Mouse (Mus musculus): ENCODE results near the gene Pef1.

The Pef1 gene

GRCm38 (mm10) chr4:130095137-130095536, 7.2 kb upstream of the Pef1 start:
- DNase-seq (ENCODE audit: low spot score) = no peak

GRCm38 (mm10) chr4:130101183-130101582, 1.2 kb upstream of the Pef1 start:
- DNase-seq (ENCODE audit: low spot score) = no peak

DNA sequence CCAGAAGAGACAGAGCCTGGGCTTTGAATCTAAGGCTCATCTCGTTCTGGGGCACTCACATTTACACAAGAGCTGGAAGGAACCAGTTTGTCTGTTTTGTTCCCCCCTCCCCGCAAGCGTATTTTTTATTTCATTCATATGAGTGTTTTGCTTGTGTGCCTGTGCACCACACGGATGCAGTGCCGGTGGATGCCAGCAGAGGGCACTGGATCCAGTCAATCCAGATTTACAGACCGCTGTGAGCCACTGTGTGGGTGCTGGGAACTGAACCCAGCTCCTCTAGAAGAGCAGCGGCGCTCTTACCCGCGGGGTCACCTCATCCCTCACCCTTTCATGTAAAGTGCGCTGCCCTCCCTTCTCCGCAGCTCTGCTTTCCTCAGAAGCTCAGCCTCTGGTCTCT, 1.3 kb downstream of the Pef1 start:
- DNase-seq (ENCODE audit: low spot score) = no peak

DNA sequence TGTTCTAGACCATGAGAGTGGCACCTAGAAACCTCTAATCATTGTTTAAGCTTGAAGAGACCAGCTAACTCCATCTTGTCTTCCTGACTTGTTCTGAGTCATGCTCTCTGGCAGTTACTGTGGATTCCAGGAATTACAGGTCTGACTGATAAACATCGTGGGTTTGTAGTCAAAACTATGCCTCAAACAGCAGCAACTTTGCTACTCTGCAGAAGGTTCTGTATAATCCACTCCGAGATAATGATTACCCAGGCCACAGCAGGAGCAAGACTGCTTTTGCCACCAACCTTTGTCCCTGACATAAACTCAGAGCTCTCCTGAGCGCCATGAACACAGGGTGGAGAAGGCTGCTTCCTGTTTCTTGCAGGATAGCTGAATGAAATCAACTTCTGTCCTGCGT, 2.2 kb downstream of the Pef1 start:
- peak; percentile 48 for DNase-seq (ENCODE audit: low spot score)

DNA sequence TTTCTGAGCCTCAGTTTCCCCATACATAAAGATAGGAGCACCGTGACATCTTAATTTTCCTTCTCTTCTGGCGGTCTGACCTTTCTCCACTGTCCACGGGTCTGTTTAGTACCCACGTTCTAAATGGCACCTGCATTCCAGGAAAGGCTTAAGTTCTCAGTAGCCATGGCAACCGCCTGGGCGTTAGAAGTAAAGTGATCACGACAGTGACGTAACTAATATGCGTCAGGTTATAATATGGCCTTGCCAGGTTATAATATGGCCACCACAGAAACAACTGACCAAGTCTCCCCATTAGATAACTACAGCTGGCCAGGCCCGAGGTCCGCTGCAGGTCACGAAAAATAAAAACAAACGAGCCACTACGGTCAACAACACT, 4.7 kb downstream of the Pef1 start:
- DNase-seq (ENCODE audit: low spot score) = no peak

GRCm38 (mm10) chr4:130107444-130108131, 5.2 kb downstream of the Pef1 start:
- DNase-seq (ENCODE audit: low spot score) = peak; percentile 100

- DNase-seq (ENCODE audit: low spot score) = peak; percentile 80
Measured at GRCm38 (mm10) chr4:130108929-130109328, 6.6 kb downstream of the Pef1 start.

GRCm38 (mm10) chr4:130109666-130110065, 7.3 kb downstream of the Pef1 start:
- DNase-seq (ENCODE audit: low spot score) = no peak

- DNase-seq (ENCODE audit: low spot score) = no peak
Measured at GRCm38 (mm10) chr4:130110091-130110490, 7.7 kb downstream of the Pef1 start.

DNA sequence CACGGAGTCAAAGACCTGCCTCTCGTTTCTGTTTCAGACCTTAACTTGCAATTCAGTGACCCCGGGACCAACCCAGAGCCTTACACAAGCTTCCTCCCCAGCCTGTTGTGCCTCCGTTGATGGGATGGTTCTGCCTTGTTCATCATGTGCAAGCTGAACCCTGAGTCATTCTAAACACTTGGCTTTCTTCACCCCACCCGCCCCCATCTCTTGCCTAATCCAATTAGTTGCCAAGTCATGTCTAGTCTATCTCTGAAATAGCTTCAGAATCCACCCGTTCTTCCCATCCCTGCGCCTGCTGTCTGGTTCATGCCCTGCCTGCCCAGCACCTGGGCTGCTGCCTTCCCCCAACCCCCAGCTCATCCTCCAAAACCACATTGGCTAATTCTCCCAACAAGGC, 9.9 kb downstream of the Pef1 start:
- peak; percentile 91 for DNase-seq (ENCODE audit: low spot score)

GRCm38 (mm10) chr4:130112732-130113131, 10.4 kb downstream of the Pef1 start:
- no peak for DNase-seq (ENCODE audit: low spot score)

- DNase-seq (ENCODE audit: low spot score) = no peak
Measured at GRCm38 (mm10) chr4:130120752-130121151, 18.4 kb downstream of the Pef1 start.

DNA sequence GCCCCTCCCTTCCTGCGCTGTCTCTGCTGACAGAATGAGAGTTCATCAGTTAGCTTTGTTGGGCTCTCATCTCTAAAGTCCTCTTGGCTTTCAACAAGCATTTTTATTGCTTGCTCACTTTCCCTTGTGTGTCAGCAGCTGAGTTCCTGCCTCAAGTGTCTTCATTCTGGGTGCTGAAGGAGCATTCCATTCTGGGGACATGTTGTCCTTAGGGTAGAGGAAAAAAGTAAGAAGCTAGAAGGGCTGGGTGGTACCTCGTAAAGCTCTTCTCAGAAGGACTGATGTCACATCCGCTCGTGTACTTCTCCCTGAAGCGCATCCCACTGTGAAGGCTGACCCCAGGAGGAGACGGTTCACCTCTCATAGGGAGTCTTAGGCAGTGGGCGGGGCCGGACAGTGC, 19.2 kb downstream of the Pef1 start:
- DNase-seq (ENCODE audit: low spot score) = no peak

DNA sequence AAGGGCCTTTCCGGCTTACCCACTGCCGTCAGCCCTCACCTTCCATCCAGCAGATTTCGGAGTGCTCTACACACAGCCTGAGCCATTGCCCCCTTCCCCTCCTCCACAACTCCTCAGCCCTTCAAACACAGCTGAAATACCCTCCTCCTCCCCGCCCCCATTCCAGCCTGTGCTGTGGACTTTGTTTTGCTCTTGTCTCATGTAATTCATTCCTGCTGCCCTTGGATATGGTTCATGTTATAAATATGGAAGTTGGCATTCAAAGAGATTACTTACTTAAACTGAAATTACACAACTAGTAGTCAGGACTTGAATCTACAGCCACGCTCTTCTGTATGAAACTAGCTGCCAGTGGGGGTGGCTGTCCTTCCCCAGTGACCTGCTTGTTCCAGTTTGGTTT, 20.7 kb downstream of the Pef1 start:
- DNase-seq (ENCODE audit: low spot score) = peak; percentile 59

GRCm38 (mm10) chr4:130124110-130124509, 21.8 kb downstream of the Pef1 start:
- DNase-seq (ENCODE audit: low spot score) = no peak

DNA sequence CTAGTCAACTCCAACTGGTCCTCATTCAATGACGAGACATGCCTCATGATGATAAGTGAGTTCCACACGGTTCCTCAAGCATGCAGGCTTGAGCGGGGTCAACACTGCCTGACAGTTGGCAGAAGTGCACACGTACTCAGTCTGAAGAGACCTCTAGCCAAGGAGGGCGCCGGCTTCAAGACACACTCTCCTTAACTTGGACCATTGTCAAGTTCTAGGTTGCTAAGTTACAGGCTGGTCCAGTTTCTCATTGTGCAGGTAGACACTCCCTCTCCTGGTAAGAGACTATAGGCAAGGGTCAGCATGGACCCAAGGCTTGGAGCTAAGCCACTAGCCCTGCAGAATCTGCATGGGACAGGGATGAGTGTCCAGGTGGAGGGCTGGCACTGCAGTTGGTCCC, 22.8 kb downstream of the Pef1 start:
- no peak for DNase-seq (ENCODE audit: low spot score)

DNA sequence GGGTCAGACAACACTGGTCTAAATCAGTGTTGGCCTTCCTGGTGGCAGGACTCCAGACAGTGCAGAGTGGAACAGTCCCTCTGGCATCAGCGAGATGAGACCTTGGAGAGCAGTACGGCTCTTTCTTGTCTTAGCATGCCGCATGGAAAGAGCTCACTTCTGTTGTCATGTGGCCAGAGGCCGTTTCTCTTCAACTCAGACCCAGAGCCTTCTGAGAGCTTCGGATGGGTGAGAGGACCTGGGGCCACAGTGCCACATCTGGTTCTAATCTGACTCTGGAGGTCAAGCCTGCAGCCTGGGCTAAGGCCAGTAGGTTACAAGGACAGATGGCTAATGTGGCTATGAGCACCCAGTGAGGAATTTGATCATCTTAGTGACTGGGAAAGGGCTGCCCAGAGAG, 23.6 kb downstream of the Pef1 start:
- peak; percentile 78 for DNase-seq (ENCODE audit: low spot score)

GRCm38 (mm10) chr4:130128907-130129306, 26.5 kb downstream of the Pef1 start:
- DNase-seq (ENCODE audit: low spot score) = no peak

DNA sequence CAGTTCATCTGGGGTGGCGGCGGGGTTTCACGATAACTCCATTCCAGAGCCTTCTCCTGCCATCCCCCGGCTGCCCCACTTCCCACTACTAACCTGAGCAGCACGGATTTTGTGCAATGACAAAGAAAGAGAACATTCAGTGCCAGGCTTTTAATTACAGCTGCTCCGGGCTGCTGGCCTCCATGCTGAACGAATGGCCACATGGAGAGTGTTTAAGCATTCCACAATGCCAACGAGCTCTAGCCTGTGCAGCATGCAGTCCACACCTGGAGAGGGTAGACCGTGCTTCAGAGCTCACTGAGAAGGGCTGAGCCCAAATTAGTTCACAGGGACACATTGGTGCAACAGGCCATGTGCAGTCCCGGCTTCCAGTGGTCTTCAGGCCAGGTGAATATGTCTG, 27.7 kb downstream of the Pef1 start:
- DNase-seq (ENCODE audit: low spot score) = no peak

DNA sequence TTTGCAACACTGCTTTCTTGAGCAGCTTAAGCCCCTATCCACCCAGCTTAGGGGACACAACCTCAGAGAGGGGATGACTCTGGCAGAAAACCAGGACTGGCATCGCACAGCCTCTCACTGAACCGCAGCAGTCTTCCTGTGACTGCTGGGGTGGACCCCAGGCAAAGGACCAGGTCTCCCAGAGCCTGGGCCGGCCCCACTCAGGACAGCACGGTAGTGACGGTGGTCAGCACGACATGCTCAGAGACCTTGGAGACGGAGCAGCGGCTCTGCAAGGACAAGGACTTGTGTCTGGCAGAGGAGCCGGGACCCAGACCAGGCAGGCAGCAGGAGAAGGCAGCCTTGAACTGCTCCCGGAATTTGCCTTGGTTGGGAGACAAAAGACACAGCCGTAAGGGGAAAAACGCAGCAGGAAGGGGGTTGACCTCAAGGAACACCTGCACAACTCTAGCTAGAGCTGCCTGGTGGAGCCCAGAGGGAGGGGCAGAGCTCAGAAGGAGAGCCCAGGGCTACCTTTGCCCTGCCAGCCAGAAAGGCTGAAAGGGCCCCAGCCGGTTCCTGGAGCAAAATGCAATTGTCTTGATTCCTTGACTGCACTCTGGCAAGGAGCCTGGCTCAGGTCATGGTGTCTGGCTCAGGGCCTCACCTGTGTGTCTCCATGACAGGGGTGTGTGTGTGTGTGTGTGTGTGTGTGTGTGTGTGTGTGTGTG, 28.4 kb downstream of the Pef1 start:
- no peak for DNase-seq (ENCODE audit: low spot score)

GRCm38 (mm10) chr4:130131448-130132105, 29.2 kb downstream of the Pef1 start:
- peak; percentile 84 for DNase-seq (ENCODE audit: low spot score)

DNA sequence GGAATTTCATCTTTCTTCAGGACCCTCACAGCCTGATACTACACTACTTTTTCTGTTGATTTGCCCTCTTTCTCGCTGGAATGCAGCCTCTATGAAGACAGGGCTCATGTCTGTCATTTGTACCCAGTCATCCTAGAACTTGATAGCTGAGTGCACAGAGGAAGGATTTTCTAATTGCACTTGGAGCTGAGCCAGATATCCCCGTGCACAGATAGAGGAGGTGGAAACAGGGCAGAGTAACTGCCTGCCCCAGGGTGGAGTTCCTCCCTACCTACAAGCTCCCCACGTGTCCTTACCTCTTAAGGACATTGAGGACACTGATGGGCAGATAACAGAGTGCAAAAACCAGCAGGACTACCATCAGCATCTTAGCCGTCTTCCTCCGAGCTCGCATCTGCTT, 31.0 kb downstream of the Pef1 start:
- DNase-seq (ENCODE audit: low spot score) = no peak

GRCm38 (mm10) chr4:130138441-130139213, 36.3 kb downstream of the Pef1 start:
- DNase-seq (ENCODE audit: low spot score) = no peak
